Mouse (Mus musculus) urinary bladder, postnatal 14 days (tissue): ENCODE measurements around the gene Espn.

Experiments
- DNase-seq: peaks from one replicate; pipeline ENCODE4 v3.0.0; 2021; ENCODE audit warnings: low spot score

Espn gene

DNA sequence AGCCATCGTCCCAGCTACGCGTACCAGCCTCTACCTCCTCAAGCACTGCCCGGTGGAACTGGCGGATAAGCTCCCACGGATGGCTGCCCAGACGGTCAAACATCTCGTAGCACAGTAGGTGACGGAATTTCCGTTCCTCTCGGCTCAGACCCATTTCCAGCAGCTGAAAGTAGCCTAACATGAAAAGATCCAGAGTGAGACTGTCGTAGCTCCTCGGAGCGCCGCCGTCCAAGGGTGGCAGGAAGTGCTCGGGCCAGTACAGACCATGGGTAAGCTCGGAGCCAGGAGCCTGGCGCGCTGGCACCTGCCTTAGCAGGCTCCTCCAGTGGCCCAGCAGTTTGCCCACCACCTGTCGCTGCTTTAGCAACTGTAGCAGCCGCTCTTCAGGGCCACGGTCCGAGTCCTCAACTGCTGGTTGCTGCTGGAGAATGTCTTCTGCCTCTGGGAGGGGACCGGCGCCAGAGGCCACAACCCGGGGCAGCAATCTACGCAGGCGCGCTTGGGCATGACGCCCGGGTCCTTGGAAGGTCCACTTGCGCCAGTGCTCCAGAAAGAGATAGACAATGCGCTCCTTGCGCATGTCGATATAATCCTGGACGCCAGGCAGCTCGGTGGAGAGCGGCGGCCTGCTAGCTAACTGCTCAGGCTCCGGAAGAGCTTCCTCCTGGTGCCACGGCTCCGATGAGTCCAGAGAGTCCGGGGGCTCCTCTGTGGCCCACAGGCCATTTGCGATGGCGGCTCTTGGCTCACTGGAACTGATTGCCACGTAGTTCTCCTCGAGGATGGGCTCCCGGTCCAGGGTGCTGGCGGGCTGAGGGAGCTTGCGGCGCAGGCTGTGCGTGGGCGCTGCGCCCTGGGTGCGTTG is 26.8 kb downstream of the Espn start:
- no peak for DNase-seq

DNA sequence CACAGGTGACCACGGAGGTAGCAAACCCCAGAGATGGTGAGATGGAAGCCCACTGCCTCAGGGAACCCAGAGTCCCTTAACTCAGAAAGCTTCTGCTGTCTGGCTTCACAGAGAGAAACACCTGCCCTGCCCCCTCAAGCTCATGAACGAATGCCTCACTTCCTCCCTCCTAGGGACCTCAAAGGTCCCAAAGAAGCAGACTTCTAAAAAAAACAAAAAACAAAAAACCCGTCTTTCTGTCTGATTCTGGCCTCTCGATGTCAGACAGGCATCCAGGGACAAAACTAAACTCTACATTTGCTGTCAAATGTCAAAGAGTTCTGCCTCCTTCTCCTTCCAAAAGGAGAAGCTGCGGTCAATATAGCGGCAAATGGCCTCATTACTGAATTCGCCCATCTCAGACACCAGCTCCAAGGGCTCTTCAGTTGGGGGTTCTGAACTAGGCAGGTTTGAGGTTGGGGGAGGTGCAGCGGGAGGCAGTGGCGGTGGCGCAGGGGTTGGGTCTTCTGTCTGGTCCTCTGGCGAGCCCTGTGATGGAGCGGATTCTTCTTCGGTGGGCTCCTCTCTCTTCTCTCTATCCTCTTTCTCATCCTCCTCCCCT is 27.7 kb downstream of the Espn start:
- no peak for DNase-seq

DNA sequence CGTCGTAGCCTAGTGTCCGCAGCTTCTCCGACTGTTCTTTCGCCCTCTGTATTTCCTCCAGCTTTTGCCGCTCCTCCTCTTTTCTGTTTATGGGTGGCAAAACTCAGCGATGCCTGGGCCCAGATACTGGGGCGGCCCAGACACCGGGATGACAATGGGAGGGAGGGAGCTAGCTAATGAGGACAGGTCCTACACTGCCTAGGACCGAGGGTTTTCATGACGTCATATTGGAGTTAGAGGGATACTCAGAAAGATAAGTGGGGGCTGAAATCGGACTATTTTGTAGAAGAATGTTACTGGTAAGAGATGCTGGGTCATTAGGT is 31.0 kb downstream of the Espn start:
- no peak for DNase-seq

DNA sequence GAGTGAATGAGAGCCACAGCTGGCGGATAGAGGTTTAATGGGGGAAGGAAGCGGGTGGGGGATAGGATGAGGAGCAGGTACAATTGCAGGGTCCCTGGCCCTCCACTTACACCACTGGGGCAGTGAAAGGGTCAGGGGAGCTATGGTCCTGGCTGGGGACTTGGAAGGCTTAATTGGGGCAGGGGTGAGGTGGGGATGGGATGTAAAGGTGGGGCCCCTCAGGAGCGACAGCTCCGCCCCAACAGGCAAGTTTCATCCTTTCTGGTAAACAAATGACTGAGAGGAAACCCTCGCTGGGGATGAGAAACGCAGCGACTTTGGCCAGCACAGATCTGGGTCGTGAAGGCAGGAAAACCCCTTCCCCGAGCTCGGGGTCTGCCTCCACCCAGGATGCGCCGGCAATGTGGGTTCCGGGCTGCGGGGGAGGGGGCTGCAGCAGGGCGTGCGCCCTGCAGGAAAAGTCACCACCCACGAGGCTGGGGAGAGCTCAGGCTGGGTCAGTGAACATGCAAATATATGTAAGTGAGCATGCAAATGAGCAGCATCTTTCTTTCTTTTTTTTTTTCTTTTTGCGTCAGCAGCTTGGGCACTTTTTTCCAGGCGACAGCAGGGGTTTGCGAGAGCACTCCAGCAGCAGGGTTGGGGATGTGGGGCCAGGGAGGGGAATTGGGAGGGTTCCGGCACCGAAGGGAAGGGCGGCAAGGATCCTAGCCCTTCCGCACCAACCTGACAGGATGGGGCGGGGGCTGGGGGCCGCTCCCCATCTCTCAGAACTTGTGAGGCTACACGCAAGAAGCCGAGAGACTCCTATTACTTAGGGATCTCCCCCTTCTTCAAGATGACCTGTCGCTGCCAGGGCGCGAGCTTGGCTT is 31.6 kb downstream of the Espn start:
- no peak for DNase-seq

DNA sequence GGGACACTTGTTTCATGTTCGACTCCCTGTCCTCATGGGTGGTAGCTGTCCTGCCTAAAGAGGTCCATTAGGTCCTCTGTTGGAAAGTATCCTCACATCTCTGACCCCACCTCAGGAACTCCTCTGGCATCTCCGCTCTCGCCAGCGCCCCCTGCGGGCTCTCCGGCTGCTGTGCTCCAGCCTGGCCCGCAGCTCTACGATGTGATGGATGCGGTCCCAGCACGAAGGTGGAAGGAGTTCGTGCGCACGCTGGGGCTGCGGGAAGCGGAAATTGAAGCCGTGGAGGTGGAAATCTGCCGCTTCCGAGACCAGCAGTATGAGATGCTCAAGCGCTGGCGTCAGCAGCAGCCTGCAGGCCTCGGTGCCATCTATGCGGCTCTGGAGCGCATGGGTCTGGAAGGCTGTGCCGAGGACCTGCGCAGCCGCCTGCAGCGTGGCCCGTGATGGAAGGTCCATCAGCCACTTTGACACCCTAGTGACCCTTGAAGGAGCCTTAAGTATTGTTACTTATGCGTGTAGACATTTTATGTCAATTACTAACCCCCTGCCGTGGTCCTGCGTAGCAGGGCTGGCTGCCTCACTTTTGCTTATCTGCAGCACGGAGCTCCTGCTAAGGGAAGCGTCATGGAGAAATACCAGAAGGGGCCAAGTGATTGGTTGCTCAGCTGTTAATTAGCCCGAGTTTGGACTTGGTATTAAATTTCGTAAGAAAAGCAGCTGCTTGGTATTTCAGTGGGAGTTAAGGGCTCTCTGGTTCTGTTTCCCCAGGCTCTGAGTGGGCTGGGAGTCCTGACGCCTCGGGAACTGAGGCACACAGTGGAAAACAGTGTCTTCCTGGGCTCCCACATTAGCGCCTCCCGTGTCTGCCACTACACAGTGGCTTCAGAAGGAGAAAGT is 32.5 kb downstream of the Espn start:
- DNase-seq, result no peak

DNA sequence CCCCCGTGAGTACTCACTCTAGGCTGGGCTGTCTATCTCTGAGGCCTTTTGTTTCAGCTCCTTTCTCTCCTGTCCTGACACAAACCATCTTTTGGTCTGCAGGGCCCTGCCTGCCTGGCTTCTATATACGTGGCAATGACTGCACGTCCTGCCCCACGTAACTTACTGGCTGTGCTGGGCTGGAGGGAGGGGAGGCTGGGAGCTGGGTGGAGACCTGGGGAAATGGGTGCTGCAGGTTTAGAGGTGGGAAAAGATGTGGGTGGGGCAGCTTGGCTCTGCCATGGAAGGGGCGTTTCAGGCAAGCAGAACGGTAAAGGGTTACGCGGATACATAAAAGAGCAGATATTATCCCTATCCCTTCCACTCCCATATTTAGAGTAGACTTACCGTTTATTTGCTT is 34.6 kb downstream of the Espn start:
- DNase-seq, result no peak

DNA sequence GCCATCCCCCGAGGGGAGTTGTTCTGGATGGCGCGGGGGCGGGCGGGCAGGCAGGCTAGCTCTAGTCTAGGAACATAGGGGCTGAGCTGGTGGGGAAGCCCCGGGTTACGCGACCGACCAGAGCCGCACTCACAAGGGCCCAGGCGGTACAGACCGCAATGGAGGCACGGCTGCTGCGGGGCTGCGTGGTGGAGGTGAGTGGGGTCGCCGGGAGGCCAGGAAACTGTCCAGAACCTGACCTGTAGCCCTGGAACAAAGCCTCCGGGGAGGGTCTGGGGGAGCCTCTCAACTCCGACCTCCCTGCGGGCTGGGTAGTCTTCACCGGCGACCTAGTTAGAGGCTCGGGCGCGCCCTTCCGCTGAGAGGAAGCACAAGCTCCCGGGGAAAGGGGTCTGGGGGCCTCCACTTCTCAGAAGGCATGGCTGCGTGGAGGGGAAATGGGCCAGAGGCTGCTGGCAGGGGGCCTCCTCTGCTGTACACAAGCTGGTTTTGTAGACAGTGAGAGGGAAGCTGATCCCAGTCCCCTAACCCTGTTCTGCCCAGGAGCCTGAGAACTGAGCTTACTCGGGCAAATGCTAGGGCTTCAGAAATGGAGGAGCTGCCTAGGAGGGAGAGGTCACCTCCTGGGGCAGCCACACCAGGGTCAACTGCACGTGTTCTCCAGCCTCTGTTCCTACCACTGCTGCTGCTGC is 36.1 kb downstream of the Espn start, which contains the start of gene Tnfrsf25:
TSS of gene Tnfrsf25 (plus strand) at position 14 of the 692 bp plus-strand sequence.
- no peak for DNase-seq

DNA sequence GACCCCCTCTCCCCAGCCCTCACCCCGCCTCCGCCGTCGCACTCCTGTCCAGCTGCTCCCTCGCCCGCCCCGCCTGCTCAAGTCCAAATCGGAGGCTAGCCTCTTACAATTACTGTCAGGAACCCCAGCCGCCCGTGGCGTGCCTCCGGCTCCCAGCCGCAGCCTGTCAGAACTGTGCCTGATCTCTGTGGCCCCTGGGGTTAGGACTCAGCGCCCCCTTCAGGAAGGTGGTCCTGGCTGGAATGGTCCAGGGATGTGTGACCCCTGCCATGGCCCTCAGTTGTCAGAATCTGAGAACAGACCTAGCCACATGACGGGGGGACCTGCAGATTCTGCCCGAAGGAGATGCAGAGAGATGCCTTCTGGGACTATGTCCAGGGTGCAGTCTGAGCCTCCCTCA is 38.1 kb downstream of the Espn start:
- DNase-seq, result no peak

DNA sequence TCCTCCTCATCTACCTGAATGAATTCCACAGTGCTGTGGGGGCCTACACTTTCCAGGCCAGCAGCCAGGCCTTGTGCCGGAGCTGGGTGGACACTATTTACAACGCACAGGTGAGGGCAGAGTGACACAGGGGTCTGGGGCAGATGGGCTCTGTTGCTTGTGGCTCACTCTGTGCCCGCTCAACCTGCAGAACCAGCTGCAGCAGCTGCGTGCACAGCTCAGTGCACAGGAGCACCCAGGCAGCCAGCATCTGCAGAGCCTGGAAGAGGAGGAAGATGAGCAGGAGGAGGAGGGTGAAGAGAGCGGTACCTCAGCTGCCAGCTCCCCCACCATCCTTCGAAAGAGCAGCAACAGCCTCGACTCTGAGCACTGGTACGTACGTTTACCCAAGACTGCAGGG is 39.8 kb downstream of the Espn start:
- DNase-seq, result no peak

DNA sequence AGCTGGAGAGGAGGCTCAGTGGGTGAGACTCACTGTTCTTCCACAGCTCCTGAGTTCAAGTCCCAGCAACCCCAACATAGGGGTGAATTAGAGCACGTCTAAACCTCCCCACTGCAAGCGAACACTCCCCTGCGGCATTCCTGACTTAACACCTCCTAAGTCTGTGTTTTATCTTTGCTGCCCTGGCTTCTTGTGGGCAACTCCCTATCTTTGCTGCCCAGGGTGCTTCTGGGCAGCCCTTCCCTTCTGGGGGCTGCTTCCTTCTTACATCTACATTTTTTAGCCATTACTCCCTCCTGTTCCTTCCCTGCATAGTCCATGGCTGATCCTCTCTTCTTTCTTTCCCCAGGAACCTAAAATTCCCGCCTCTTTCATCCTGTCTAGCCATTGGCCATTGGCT is 41.5 kb downstream of the Espn start:
- no peak for DNase-seq

DNA sequence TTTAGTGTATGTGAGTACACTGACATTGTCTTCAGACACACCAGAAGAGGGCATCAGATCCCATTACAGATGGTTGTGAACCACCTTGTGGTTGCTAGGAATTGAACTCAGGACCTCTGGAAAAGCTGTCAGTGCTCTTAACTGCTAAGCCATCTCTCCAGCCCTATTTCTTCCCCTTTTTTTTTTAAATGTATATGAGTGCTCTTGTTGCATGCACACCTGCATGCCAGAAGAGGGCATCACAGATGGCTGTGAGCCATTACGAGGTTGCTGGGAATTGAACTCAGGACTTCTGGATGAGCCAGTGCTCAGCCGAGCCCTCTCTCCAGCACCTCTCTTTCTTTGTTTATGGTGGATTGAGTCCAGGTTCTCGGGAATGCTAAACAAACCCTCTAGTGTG is 42.7 kb downstream of the Espn start:
- no peak for DNase-seq

DNA sequence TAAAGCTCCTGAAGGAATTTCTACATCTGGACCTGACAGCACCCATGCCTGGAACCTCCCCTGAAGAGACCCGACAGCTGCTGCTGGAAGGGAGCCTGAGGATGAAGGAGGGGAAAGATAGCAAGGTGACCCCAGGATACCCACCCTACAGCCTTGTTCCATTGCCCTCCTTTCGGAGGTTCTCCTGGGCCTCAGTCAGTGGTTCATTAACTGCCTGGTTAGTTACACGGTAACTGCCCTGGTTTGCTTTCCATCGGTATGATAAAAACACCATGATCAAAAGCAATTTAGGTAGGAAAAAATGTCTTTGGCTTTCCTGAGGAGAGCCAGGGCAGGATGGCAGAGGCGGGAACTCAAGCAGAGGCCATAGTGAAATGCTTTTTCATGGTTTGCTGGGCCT is 43.5 kb downstream of the Espn start:
- no peak for DNase-seq

DNA sequence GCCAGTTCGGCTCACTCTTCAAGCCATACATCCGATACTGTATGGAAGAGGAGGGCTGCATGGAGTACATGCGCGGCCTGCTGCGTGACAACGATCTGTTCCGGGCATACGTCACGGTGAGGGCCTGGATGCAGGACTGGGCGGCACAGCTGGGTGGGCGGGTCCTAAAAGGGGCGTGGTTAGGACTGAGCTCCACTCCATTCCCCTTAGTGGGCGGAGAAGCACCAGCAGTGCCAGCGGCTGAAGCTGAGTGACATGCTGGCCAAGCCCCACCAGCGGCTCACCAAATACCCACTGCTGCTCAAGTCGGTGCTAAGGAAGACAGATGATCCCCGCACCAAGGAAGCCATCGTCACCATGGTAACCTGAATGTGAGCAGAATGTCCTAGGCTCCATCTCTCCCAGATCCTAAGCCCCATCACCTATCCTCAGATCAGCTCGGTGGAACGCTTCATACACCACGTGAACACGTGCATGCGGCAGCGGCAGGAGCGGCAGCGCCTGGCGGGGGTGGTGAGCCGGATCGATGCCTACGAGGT is 44.1 kb downstream of the Espn start:
- peak; percentile 90 for DNase-seq

DNA sequence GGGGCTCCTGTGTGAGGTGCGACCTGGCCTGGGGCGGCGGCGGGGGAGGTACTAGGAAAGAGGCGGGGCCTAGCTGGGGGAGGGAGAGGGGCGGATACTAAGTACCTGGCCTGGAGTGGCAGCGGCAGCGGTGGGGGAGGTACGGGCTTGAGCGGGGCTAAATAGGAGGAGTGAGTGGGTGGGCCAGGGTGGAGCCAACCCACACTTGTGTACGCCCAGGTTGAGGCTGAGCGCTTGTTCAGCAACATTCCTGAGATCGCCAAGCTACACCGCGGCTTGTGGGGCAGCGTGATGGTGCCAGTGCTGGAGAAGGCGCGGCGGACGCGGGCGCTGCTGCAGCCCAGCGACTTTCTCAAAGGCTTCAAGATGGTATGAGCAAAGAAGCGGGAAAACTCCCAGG is 44.7 kb downstream of the Espn start:
- peak; percentile 90 for DNase-seq

DNA sequence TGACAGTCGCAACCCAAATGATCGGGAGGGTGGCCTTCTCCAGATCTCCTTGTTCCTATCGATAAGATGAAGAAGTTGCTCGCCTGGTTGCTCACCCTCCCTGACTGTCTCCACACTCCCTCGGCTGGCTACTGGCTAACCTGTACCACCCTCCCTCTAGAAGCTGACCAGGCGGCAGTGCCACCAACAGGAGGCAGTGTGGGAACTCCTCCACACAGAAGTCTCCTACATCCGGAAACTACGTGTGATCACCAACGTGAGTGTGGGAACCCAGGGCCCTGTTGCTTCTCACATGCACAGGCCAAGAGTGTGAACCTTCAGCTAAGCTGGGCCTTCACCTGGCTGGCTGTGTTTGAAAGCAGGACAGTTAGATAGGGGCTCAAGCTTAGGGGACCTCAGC is 45.4 kb downstream of the Espn start:
- no peak for DNase-seq

DNA sequence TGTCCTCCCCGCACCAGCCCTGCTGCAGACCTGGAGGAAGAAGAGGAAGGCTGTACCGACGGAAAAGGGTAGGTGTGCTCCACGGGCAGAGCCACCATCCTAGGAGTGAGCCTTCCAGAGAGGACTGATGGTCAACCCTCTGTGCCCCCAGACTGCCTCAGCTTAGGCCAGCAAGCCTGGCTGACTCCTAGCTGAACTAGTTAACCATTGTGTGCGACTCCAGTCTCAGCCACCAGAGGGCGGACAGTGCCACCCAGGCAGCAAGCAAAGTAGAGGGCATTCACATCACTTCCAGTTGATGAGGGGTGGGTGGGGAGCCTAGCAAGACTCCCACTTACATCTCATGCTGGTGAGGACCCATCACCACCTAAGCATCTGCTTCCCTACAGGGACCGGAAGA is 49.1 kb downstream of the Espn start:
- peak; percentile 79 for DNase-seq

DNA sequence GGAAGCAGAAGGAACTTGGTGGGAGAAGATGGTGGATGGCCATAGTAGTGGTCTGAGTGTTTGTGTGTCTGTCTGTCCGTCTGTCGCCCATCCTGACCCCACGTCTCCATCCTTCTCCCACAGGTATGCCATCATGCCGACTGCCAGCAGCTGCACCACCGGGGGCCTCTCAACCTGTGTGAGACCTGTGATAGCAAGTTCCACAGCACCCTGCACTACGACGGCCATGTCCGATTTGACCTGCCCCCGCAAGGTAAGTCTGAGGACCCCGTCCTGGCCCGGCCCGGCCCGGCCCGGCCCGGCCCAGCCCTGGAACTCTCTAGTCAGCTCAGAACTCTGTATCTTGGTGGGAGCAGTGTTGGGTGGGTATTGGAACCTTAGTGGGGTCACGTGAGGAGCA is 50.2 kb downstream of the Espn start:
- no peak for DNase-seq

DNA sequence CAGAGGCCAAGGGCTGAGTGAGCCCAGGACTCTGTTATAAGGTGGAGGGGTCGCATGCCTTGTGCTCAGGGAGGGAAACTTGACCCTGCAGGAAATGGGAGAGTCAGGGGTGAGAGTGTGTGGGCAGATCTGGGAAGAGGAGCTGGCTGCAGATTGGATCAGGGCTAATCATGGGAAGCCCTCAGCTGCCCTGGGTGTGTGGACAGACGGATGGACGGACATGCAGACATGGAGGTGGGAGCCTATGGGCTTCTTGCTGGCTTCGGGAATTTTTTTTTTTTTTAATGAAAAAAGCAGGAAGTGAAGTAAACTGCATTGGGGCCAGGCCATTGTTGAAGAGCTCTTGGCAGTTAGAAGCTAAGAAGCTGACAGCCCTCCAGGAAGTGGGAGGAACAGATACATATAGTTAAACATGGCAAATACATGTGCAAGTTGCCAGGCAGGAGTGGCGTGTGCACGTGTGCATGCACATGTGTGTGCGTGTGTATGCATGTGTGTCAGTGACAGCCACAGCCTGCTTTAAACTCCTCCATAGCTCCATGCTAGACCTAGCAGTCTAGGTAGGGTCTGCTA is 51.0 kb downstream of the Espn start:
- DNase-seq, result no peak

DNA sequence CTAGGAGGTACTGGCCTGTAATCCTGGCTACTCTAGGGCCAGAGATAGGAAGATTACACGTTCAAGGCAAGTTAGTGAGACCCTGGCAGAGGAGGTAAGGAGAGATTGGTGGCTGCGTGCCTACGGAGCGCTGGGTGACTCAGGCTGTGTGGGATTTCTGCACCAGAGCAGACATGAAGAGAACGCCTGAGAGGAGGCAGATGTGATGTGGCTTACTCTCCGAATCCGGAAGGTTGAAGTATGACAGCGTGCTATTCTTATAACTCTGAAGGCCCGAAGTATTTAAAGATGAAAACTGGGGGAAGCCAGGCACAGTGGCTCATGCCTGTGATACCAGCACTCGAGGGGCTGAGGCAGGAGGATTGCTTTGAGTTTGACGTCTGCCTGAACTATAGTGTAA is 51.6 kb downstream of the Espn start:
- DNase-seq, result no peak

DNA sequence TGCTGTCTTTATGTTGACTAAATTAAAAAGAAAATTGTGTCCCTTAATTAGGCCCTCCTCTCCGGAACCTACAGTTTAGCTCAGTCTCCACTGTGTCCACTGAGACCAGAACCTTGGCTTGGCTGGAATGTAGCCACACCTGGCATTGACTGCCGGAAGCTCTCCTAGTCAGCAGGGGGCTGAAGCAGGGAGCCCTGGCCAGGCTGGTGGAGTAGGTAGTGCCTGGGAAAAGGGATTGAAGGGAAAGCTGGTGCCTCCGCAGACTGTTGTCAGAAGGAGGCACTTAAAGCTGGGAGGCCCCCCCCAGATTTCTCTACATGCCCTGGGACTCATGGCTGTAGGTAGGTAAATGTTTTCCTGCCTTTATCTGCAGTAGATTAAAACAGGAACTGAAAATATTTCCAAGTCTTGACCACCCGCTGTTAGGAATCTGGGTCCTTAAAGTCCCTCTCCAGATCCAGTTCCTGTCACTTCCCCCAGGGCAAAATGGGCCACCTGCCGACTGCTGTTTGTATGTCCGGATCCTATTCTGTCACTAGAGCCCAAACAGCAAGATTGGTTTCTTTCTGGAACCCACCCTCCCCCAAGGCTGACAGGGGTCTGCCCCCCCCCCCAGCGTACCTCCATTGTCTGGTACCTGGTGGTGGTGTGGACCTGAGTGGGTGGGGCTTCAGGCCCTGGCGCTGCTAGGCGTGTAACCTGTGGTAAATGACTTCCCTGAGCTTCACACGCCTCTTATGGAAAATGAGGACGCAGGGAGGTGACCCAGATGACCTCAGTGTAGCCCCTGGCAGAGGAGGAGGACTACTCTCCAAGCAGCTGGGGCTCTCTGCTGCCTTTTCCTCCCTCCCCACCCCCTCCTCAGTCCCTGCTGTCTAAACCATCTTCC is 54.0 kb downstream of the Espn start:
- DNase-seq, result no peak
